Mouse (Mus musculus) thymus, postnatal 14 days (tissue): Measurements from ENCODE around the gene Wdr11.

Experiments
- DNase-seq: peaks from one replicate; pipeline ENCODE4 v3.0.0; 2021

Gene Wdr11

GRCm38 (mm10) chr7:129653791-129654271, 62.2 kb downstream of the Wdr11 start:
- peak; percentile 57 for DNase-seq

DNA sequence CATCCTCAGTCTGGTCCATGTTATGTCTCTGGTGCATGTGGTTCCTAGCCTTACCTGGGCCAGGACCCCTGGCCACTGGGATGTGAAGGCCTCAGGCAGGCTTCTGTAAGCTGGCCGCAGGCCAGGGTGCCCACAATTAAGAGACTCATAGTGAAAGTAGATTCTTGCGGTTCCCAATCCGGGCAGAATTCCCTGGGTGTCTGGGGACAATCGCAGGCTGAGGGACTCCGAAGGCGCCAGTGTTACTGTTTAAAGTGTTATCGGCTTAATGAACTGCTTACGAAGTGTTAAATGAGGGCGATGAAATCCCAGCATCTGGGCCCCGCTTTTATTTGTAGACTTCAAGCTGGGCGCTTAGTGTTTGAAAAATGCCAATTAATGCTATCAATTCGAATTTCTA, 63.3 kb downstream of the Wdr11 start:
- no peak for DNase-seq

- no peak for DNase-seq
These were observed 64.1 kb downstream of the Wdr11 start for GRCm38 (mm10) chr7:129655604-129656226.

DNA sequence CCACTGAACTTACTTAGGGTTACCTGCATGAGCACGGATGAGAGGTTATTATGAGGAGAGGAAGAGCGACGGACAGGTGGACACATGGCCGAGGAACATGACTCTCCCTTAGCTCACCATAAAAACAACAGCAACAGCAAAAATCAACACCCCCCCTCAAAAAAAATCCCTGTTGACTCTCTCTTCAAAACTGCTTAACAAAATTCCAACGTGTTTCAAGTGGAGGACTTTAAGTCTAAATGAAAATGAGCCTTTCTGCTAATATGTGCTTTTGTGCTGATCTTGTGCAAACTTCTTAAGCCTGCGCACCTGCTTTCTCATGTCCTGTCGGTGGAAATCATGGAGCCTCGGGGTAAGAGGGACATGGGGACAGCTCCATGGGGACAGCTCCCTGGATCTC, 66.2 kb downstream of the Wdr11 start:
- no peak for DNase-seq

DNA sequence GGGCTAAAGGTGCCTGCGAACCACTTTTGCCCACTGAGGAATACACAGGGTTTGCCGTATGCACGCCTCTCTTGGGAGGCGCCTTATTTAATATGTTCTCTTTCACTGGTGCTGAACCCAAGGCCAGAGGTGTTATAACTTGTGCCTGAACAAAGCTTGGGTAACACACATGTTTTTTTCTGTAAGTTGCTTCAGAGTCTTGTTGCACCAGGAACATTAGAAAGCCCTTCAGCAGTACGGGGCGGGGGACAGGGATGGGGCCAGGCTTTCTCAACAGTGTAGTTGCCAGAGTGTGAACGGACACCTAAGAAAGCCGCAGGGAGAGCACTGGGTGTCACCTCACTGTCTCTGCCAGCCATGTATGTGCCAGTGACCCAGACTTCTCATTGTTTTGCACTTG, 68.1 kb downstream of the Wdr11 start:
- no peak for DNase-seq

- no peak for DNase-seq
These were observed 68.9 kb downstream of the Wdr11 start for GRCm38 (mm10) chr7:129660546-129660945.

GRCm38 (mm10) chr7:129662051-129662789, 70.6 kb downstream of the Wdr11 start:
- DNase-seq: no peak

DNA sequence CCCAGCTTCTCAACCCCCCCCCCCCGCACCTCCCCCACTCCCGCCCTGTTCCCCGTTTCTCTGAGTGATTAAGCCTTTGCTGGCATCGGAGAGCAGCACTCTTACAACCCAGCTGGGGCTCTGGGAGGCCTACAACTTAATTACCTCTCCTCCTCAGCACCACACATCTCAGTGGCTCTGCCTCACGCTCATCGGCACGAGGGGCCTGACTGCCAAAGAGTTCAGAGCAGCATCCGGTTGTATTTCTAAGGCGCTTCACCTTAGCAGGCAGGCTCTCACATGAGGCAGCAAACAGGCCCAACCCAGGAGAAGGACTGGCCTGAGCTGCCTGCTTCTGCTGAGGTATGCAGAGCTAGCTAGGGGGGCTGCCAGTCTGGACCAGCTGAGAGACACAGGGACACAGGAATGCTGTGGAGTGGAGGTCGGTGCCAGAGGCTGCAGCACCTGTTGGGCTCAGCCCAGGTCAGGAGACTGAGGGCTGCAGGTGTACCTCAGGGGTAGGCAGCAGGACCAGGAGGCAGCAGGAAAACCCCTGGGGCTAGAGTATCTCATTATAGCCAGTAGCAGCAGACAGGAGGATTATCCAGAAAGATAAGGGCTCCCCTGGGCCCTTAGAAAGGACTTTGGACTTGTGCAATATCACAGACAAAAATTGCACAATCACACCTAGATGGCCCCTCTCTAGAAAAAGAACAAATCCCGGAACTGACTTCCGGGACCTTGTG, 72.3 kb downstream of the Wdr11 start:
- no peak for DNase-seq

GRCm38 (mm10) chr7:129665411-129665810, 73.7 kb downstream of the Wdr11 start:
- no peak for DNase-seq

- DNase-seq: no peak
These were observed 74.3 kb downstream of the Wdr11 start for GRCm38 (mm10) chr7:129665921-129666320.

- DNase-seq: no peak
These were observed 74.9 kb downstream of the Wdr11 start for GRCm38 (mm10) chr7:129666526-129666925.

GRCm38 (mm10) chr7:129670280-129670679, 78.6 kb downstream of the Wdr11 start:
- DNase-seq: no peak

DNA sequence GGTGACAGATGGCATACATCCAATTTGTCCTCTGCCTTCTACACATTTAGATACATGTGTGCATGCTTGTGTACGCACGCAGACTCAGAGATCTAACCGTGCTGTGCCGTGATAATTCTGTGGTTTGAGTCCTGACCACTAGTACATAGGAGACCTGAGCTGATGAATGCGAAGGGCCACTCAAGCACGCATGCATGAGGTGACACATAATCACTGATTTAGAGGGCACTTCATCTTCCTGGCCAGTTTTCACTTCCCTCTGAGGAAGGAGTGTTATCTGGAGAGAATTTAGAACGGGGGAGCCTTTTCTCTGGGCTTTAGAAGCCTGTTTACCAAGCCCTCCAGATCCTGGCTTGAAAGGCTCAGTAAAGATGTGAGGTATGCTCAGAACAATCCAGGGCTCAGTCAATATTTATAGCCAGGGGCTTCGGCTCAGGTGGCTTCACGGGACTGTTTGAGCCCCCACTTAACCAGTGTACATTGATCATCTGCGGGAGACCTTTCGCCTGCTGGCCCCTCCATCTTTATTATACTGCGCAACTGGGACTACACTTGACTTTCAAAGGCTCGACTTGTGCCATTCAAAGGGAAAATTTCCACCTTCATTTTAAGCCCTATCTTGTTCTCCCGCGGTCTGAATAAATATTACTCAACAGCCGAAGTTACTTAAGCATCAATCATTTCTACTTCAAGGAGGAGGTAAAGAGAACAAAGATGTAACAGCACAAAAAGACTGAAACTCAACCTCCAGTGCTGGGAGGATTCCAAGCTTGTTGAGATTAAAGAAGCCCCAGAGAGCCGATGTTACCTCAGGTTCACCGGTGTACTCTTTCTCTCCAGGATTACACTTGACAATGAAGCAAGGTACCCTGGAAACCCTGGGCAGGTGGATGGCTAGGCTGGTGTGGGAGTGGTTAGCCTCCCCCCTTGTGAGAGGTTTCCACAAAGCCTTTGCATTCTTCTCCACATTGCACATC, 80.3 kb downstream of the Wdr11 start:
- no peak for DNase-seq

- DNase-seq: no peak
These were observed 82.1 kb downstream of the Wdr11 start for GRCm38 (mm10) chr7:129673776-129674175.

DNA sequence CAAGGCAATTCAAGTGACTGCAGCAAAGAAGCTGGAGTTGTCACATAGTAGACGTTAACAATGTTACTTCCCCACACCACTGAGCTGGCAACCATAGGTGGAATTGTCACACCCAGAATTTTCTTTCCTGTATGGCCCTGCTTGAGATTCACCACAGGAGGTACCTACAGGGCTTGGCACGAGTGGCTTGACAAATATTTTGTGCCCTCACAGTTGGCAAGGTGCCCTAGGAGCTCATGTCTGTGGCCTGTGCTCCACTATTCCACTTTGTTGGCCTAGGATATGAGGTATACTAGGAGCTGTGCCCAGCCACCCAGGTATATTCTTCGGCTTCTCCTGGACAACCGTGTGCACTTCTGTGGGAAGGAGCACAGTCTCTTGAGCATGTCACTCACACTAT, 82.9 kb downstream of the Wdr11 start:
- no peak for DNase-seq

- DNase-seq: no peak
These were observed 84.2 kb downstream of the Wdr11 start for GRCm38 (mm10) chr7:129675852-129676251.

GRCm38 (mm10) chr7:129677141-129677540, 85.5 kb downstream of the Wdr11 start:
- DNase-seq: no peak

DNA sequence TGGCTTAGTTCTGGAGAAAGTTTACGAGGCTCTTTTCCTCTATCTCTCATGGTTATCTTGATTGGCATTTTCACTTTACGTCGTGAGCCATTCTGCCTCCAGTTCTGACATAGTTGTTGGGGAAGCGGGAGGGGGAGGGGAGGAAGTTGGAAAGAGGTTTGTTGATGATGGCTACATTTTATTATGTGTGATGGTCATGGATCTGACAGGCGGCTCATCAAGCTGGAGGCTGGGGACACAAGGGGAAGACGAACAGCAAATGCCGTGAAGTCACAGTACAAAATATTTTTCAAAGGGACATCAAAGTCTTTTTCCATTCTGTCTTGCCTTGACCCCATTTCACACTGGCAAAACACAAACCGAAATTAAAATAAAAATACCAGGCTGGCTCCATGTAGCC, 86.8 kb downstream of the Wdr11 start:
- DNase-seq: no peak

GRCm38 (mm10) chr7:129678972-129679371, 87.3 kb downstream of the Wdr11 start:
- no peak for DNase-seq

GRCm38 (mm10) chr7:129680534-129681210, 89.0 kb downstream of the Wdr11 start:
- DNase-seq: peak; percentile 9

GRCm38 (mm10) chr7:129682525-129682924, 90.9 kb downstream of the Wdr11 start:
- no peak for DNase-seq

- DNase-seq: no peak
These were observed 93.7 kb downstream of the Wdr11 start for GRCm38 (mm10) chr7:129685326-129685725.
